Mouse (Mus musculus) adrenal gland (tissue): Measurements from ENCODE around the gene Klf8.
"Not testable (repeated sequence)": the region's sequence is repeated elsewhere in the genome, so short reads cannot be mapped to it uniquely, and the experiment has no call there.

Source experiments
- intact Hi-C: fragments of 180-260 bp; cut with DNase I; formaldehyde crosslinking; loops from one replicate; pipeline ENCODE4 v1.15.1; 2025
- long read RNA-seq, 2 experiments: library from polyadenylated mRNA; unstranded; transcript quantifications; one replicate each; pipeline ENCODE4 v2.0.0; 2020; ENCODE audit warnings: borderline replicate concordance in 1 of 2; ENCODE audit not compliant: insufficient replicate concordance in 1 of 2

The Klf8 gene
- long read RNA-seq, experiment 1 = 0 reads
- long read RNA-seq, experiment 2 = 0 reads

DNA sequence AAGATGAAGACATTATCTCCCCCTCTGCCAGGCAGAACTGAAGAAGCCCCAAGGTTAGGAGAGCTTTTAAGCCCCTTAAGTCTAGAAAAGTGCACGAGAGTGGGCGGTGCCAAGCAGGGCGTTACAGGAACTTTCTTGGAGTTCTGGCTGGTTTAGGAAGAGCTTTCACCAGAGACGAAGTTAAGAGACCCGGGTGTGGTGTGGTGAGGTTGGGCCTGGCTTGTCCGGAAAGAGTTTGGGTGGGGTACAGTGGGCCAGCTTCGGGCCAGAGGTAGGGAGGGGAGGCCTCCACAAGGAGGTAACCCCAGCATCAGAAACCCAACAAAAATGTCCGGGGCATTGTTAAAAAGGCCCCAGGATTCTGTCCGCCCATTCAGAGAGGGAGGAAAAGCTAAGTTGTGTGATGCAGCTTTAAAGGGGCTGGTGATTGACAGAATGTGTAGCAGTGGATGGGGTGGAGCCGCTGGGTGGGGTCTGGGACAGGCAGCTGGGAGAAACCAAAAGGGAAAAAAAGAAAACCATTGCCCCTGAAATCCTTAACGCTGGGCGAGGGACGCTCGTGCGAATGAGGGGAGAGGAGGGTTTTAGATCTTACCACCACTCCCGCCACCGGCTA is at the start of gene Klf8:
TSS of gene Klf8 (plus strand) at position 163 of the 616 bp plus-strand sequence.
- intact Hi-C loops = no loop called here

- intact Hi-C loops = not testable (repeated sequence)
Observed at GRCm38 (mm10) chrX:153199185-153199584, 38.1 kb upstream of the Klf8 start.

DNA sequence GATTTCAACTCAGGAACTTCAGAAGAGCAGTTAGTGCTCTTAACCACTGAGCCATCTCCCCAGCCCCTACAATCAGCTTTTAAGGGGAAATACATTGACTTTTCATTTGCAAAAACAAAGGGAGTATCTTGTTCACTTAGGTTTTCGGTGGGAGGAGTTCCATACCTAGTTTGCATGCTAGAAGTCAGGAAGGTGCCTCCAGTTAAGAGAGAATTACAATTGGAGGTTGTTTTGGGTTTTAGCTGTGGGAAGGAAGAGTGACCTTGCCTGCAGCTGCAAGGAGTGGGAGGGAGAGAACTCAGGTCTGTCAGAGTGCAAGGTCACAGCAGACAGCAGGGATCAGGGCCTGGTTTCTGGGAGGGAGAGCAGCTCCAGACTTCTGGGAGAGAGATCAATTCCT is 26.2 kb upstream of the Klf8 start:
- intact Hi-C loops = no loop called here

DNA sequence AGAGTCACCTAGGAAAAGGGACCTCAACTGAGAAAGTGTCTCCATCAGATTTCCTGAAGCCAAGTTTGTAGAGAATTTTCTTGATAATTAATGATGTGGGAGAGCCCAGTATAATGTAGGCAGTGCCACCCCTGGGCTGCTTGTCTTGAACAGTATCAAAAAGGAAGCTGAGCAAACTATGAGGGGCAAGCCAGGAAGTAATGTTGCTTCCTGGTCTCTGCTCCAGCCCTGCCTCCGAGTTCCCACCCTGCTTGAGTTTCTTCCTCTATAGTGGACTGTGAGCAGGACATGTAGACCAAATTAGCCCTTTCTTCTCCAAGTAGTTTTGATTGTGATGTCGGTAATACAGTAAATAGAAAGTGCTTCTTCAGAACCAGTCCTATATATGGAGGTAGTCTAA is 6.0 kb upstream of the Klf8 start:
- intact Hi-C loops = no loop called here

DNA sequence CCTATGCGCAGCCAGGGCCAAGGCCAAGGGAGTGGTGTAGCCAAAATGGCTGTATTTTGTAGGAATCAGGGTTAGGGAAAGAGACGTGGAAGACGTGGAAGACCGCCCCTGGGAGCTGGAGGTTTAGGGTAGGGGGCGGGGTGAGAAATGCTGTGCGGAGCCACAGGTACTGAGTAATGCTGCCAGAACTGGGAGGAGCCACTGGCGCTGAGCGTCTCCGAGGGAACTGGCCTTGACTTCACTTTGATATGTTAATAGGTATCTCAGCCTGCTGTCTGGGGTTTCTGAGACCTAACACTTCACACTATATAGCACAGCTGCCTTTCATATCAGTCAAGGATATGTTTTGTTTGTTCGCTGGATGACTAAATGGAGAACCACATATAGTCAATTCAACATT is 4.0 kb upstream of the Klf8 start:
- intact Hi-C loops = no loop called here

DNA sequence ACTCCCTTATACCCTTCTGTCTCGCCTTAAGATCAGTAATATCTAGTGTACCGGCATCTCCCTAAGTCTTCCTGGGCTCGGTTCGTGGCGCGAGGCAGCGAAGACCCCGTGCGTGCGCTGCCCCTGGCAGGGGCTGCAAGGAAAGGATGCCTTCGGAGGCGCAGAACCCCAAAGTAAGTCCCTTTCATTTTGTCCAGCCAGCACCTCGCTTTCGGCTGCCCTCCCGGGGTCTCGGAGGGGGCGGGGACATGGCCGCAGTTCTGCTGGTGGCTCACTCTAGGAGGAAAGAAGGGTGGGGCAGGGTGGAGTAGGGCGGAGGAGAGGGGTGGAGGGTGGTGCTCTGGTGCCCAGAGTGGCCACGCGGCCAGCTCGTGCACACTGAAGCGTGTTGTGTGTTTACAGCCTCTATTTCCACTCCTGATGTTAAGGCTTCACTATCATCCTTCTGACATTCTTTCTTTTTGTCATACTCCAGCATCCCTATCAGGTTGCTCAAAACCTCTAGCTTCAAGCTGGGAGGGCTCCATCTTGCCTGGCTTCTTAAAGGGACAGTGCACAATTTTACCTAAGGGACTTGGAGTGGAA is 746 bp downstream of the Klf8 start:
- intact Hi-C loops = no loop called here

GRCm38 (mm10) chrX:153254256-153254655 is 17.0 kb downstream of the Klf8 start:
- intact Hi-C loops = no loop called here

- intact Hi-C loops = no loop called here
Observed at GRCm38 (mm10) chrX:153255504-153255903, 18.2 kb downstream of the Klf8 start.

- intact Hi-C loops = no loop called here
Observed at GRCm38 (mm10) chrX:153282185-153282584, 44.9 kb downstream of the Klf8 start.

- intact Hi-C loops = no loop called here
Observed at GRCm38 (mm10) chrX:153311356-153311755, 74.1 kb downstream of the Klf8 start.

- intact Hi-C loops = no loop called here
Observed at GRCm38 (mm10) chrX:153323105-153323504, 85.8 kb downstream of the Klf8 start.

- intact Hi-C loops = not testable (repeated sequence)
Observed at GRCm38 (mm10) chrX:153334140-153334539, 96.9 kb downstream of the Klf8 start.

DNA sequence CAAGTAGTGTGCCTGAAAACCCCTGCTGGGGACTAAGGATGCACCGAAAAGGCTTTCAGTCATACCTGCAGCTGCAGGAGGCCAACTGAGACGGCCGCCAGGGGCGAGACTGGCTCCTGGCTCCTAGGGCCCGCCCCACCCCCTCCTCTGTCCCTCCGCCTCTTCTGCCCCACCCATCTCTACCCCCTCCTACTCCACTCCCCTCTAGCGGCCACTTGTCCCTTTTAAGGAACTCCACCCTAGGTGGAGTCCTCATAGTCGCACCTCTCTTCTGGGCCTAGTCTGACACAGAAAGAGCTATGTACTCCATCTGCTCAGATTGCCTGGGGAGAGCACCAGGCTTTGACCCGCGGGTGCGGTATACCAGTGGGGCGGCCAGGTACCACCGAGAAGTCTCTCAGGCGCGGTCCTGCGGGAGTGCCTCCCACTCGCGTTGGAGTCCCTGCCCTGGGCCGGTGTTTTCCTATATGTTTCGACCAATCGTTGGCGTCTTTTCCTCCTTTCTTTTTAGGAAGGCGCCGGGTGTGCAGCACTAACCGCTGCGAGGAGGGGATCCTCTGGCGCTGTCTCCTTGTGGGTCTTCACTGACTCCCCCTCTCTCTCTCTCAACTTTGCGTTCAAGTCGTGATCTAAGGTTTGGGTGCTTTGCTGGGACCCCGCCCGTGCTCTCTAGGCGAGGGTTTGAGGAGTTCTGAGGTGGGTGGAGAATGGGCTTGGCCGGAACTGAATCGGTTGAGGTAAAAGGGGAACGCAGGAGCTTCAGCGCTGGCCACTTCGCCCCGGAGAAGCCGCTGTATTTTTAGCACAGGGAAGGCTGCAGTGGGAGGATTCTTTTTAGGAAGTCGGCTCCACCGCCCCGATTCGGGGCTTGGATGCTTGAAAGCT is 122.3 kb downstream of the Klf8 start:
- intact Hi-C loops = loop anchor here (10.0 kb wide), 1 partner anchor 155 kb away; no protein-coding TSS in a partner anchor

DNA sequence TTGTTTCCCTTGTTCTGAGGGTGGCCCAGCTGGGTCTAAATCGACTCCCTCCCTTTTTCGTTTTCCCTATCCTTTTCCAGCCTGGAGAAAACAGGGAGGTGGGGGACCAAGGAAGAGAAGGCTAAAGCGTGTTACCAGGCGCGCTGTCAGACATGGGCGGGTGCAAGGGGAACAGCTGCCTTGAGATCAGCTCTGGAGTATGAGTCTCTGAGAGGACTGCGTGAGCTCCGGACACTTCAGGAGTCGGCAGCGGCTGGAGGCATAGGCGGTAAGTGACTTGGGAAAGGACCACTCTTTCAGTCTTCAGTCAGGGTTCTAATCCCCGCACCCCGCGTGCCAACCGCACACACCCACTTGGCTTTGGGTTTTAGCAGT is 122.9 kb downstream of the Klf8 start:
- intact Hi-C loops = loop anchor here (10.0 kb wide), 1 partner anchor 155 kb away; no protein-coding TSS in a partner anchor

- intact Hi-C loops = loop anchor here (10.0 kb wide), 1 partner anchor 156 kb away; no protein-coding TSS in a partner anchor
Observed at GRCm38 (mm10) chrX:153360666-153361269, 123.5 kb downstream of the Klf8 start.

- intact Hi-C loops = loop anchor here (10.0 kb wide), 1 partner anchor 162 kb away; no protein-coding TSS in a partner anchor
Observed at GRCm38 (mm10) chrX:153366754-153367153, 129.5 kb downstream of the Klf8 start.

DNA sequence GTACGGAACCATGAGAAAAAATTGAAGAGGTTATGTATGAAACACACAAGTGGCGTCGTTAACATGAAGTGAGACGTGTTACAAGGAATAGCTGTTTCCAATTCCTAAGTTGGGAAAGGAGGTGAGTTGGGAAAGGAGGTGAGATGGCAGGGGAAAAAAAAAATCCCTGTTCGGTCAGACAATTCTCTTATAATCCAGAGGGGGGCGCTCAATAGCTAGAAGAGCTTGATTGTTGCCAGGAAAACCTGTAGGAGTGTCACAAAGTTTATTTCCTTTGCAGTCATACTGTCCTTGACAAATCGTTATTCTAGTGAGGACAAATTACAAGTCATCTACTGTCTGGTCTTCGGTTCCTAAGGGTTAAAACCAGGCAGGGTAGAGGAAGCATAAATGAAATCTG is 132.5 kb downstream of the Klf8 start:
- intact Hi-C loops = loop anchor here (10.0 kb wide), 1 partner anchor 165 kb away; no protein-coding TSS in a partner anchor

DNA sequence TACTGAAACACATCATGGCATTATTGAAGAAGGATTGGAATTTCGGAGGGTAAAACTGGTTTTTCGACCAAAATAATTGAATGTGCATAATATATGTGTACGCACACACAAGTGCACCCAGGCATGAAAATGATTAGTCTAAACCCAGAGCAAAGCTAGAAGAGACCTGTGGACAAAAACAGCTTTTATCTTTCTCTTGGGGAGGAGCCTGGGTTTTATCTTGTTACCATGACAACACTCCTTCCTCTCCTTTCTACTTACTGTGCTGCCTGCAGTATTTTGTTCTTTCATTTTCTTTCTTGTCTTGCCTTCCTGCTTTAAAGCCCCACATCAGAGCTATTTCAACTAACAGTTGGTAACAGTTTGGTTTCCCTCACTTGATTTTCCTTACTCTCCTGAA is 137.8 kb downstream of the Klf8 start:
- intact Hi-C loops = no loop called here

- intact Hi-C loops = no loop called here
Observed at GRCm38 (mm10) chrX:153381753-153382152, 144.5 kb downstream of the Klf8 start.

GRCm38 (mm10) chrX:153389291-153389690 is 152.0 kb downstream of the Klf8 start:
- intact Hi-C loops = loop anchor here (2.0 to 5.0 kb wide), 2 partner anchors 118 to 140 kb away; no protein-coding TSS in a partner anchor

DNA sequence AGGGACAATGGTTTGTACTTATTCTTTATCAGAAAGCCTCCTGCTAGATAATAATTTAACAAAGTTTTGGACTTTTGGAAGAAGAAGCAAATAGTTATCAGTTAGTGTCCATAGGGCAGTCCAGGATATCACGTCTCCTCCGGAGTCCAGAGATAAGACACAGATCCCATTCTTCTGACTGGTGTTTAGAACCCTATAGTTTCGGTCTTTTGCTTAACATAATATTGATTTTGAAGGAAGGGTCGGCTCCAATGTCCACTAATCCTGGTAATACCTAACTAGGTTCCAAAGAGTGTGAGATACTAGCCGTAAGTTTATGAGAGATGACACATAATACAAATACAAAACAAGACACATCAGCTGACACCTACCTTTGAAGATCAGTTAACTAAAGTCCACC is 179.8 kb downstream of the Klf8 start:
- intact Hi-C loops = no loop called here
